Mouse (Mus musculus) stomach, postnatal 0 days (tissue): ENCODE measurements around the gene Iyd.

Experiments
- CTCF ChIP-seq: IDR thresholded peaks from 2 replicates; pipeline ENCODE4 v1.5.1; 2016; ENCODE audit warnings: antibody characterized with exemption, low read depth, mild to moderate bottlenecking, moderate library complexity
- EP300 ChIP-seq: optimal IDR thresholded peaks from 2 replicates; pipeline ENCODE3; 2016; ENCODE audit warnings: antibody characterized with exemption

GRCm38 (mm10) chr10:3516442-3516841 lies 23.6 kb upstream of the Iyd start:
- TF ChIP-seq CTCF (no peak), EP300 (no peak)
